Mouse (Mus musculus): ENCODE measurements around the gene Hipk4. TPM values are rescaled to one million over a fixed set of nuclear protein-coding genes. Genes with fewer than 3 reads are reported as not detected.

Hipk4 gene
- polyA plus RNA-seq, 1 experiment from 2014 or later: 0.35 TPM

DNA sequence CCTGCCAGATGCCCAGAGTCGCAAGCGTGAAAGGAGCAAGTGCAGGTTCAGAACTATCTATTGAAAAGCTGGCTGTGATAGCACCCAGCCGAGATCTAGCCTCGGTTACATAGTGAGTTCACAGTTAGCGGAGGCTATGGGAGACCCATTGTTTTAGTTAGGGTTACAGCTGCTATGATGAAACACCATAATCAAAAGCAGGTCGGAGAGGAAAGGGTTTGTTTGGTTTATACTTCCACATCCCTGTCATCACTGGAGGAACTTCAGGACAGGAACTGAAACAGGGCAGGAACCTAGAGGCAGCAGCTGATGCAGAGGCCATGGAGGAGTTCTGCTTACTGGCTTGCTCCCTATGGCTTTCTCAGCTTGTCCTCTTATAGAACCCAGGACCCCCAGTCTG lies 54.5 kb downstream of the Hipk4 start:
- Histone ChIP-seq H3K4me3 (replicated peaks) (no peak overlapping the region), H3K9ac (no peak overlapping the region), H3K36me3 (peaks cover 50% of the 10 kb centered on the region), H3K4me2 (replicated peaks) (no peak overlapping the region), H3K9me3 (no peaks in the 10 kb centered on the region), H3K27ac (no peak overlapping the region), H3K4me1 (replicated peaks) (no peaks in the 10 kb centered on the region), H3K27me3 (replicated peaks) (no peaks in the 10 kb centered on the region)
- ATAC-seq: no peak
- WGBS: 89% methylated on average over 6 of the region's 6 CpGs

DNA sequence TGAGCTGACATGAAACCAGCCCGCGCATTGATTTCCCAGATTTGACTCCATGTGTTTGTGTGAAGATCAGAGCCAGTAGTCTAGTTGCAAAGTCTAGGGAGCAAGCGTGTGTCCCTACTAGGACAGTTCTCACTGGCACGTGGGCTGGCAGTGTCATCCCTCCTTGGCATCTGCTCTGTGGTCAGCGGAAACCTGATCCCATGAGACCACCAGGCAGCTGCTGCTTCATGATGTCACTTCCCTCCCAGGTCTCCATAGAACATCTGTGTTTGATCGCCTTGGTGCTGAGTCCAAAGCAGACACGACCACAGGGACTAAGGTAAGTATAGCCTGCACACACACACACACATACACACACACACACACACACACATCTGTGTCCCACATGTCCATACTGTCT lies 55.4 kb downstream of the Hipk4 start:
- Histone ChIP-seq H3K27me3 (replicated peaks) (no peaks in the 10 kb centered on the region), H3K4me1 (replicated peaks) (no peaks in the 10 kb centered on the region), H3K9me3 (no peaks in the 10 kb centered on the region), H3K36me3 (peaks cover 52% of the 10 kb centered on the region), H3K4me2 (replicated peaks) (no peak overlapping the region), H3K9ac (no peak overlapping the region), H3K4me3 (replicated peaks) (no peak overlapping the region), H3K27ac (no peak overlapping the region)
- ATAC-seq: no peak
- 87% methylated on average over 7 of the region's 7 CpGs for WGBS

DNA sequence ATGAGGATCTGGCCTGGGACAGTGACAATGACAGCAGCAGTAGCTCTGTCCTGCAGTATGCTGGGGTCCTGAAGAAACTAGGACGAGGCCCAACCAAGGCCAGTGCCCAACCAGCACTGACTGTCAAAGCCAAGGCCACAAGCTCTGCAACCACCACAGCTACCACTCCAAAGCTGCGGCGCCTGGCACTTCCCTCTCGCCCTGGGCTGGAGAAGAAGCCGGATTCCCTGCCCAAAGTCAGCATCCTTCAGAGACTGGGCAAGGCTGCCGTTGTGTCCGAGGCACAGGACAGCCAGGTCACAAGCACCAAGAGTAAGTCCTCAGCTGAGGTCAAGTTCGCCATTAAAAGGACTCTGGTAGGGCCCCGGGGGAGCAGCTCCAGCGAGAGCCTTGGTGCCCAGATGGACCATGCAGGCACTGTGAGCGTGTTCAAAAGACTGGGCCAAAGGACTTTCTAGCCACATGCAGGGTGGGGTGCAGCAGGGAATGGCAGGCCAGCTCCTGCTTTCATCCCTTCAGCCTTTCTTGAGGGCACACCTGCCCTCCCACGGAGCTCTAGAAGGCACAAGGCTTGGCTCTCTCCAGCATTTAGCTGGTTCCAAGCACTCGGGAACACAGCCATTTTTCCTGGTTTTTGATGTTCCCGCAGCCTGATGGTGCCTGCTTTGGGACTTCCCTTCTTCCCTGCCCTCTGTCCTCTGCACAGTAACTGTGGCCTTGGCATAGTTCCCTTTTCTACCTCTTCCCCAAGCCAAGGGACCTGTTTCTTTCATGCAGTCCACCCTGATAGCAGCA lies 57.5 kb downstream of the Hipk4 start:
- WGBS: 89% methylated on average over 14 of the region's 14 CpGs
- H3K4me2 ChIP-seq (replicated peaks): no peak overlapping the region
- no peak for ATAC-seq
- H3K9me3 ChIP-seq: no peaks in the 10 kb centered on the region
- H3K27me3 ChIP-seq (replicated peaks): no peaks in the 10 kb centered on the region
- H3K27ac ChIP-seq: no peak overlapping the region
- H3K4me1 ChIP-seq (replicated peaks): no peaks in the 10 kb centered on the region
- no peak overlapping the region for H3K4me3 ChIP-seq (replicated peaks)
- H3K9ac ChIP-seq: no peak overlapping the region
- peaks cover 45% of the 10 kb centered on the region for H3K36me3 ChIP-seq

Other genes with a start within 250 kb of the Hipk4 start
- gene Ltbp4, start 185.6 kb upstream of the Hipk4 start, polyA plus RNA-seq (2015; fragmentation: Nextera tagmentation; extraction: Ambion mirVana): 75.9 and 92.8 TPM in 2 replicates
- 35.0 and 35.5 TPM in 2 replicates for gene Shkbp1, start 167.2 kb upstream of the Hipk4 start, polyA plus RNA-seq (2015; fragmentation: Nextera tagmentation; extraction: Ambion mirVana)
- 1.8 TPM in 1 of 2 replicates, not detected in the other for gene Gm20479, start 165.8 kb upstream of the Hipk4 start, polyA plus RNA-seq (2015; fragmentation: Nextera tagmentation; extraction: Ambion mirVana)
- gene Sptbn4, start 75.6 kb upstream of the Hipk4 start, polyA plus RNA-seq (2015; fragmentation: Nextera tagmentation; extraction: Ambion mirVana): 0.33 and 0.38 TPM in 2 replicates
- gene Blvrb, start 75.3 kb upstream of the Hipk4 start, polyA plus RNA-seq (2015; fragmentation: Nextera tagmentation; extraction: Ambion mirVana): 60.4 and 77.5 TPM in 2 replicates
- 25.7 and 27.0 TPM in 2 replicates for gene Sertad3, start 49.5 kb upstream of the Hipk4 start, polyA plus RNA-seq (2015; fragmentation: Nextera tagmentation; extraction: Ambion mirVana)
- gene Sertad1, start 36.4 kb upstream of the Hipk4 start, polyA plus RNA-seq (2015; fragmentation: Nextera tagmentation; extraction: Ambion mirVana): 36.0 and 39.0 TPM in 2 replicates
- 2.7 and 3.2 TPM in 2 replicates for gene Prx, start 23.9 kb upstream of the Hipk4 start, polyA plus RNA-seq (2015; fragmentation: Nextera tagmentation; extraction: Ambion mirVana)
- 64.5 and 65.0 TPM in 2 replicates for gene Pld3, start 30.0 kb downstream of the Hipk4 start, polyA plus RNA-seq (2015; fragmentation: Nextera tagmentation; extraction: Ambion mirVana)
- 21.7 and 24.1 TPM in 2 replicates for gene 2310022A10Rik, start 30.0 kb downstream of the Hipk4 start, polyA plus RNA-seq (2015; fragmentation: Nextera tagmentation; extraction: Ambion mirVana)
- 68.4 and 71.1 TPM in 2 replicates for gene Akt2, start 68.3 kb downstream of the Hipk4 start, polyA plus RNA-seq (2015; fragmentation: Nextera tagmentation; extraction: Ambion mirVana)
- gene Ttc9b, start 130.6 kb downstream of the Hipk4 start, polyA plus RNA-seq (2015; fragmentation: Nextera tagmentation; extraction: Ambion mirVana): 2.3 and 2.5 TPM in 2 replicates
- gene Map3k10, start 151.3 kb downstream of the Hipk4 start, polyA plus RNA-seq (2015; fragmentation: Nextera tagmentation; extraction: Ambion mirVana): 5.6 and 5.8 TPM in 2 replicates
- gene Zfp607b, start 166.1 kb downstream of the Hipk4 start, polyA plus RNA-seq (2015; fragmentation: Nextera tagmentation; extraction: Ambion mirVana): 2.8 and 3.3 TPM in 2 replicates
- 24.3 and 25.0 TPM in 2 replicates for gene Zfp60, start 208.1 kb downstream of the Hipk4 start, polyA plus RNA-seq (2015; fragmentation: Nextera tagmentation; extraction: Ambion mirVana)

Measured in intestine, embryonic 15.5 days (tissue).